Mouse (Mus musculus) heart, postnatal 0 days (tissue): Measurements from ENCODE around the gene Cyp2c55. TPM values are rescaled to one million over a fixed set of nuclear protein-coding genes. Genes with fewer than 3 reads are reported as not detected.

Experiments used
- ATAC-seq: fragments of 200-750 bp; cut with Nextera tagmentation; 2 replicates; pipeline ENCODE4 v1.8.0; 2017; ENCODE audit warnings: low read depth, moderate number of reproducible peaks, moderate library complexity; ENCODE audit not compliant: insufficient read depth
- DNase-seq: peaks from one replicate; pipeline ENCODE4 v3.0.0-alpha.2; 2016; ENCODE audit warnings: low spot score
- H3K27ac ChIP-seq: fragments of 300-500 bp; sonication (generic); 2 replicates; pipeline ENCODE4 v1.5.1; 2014; ENCODE audit warnings: low read depth, mild to moderate bottlenecking
- H3K27me3 ChIP-seq: fragments of 300-500 bp; sonication (generic); 2 replicates; pipeline ENCODE4 v1.6.1; 2014; ENCODE audit warnings: low read length, mixed read lengths; ENCODE audit not compliant: control insufficient read depth, insufficient read depth
- H3K36me3 ChIP-seq: fragments of 300-500 bp; sonication (generic); replicated peaks from 2 replicates; pipeline ENCODE4 v1.6.1; 2014; ENCODE audit warnings: low read length, mixed read lengths; ENCODE audit not compliant: control insufficient read depth, insufficient read depth
- H3K4me1 ChIP-seq: fragments of 300-500 bp; sonication (generic); 2 replicates; pipeline ENCODE4 v1.6.1; 2014; ENCODE audit warnings: antibody characterized with exemption; ENCODE audit not compliant: control insufficient read depth, insufficient read depth
- H3K4me2 ChIP-seq: fragments of 300-500 bp; sonication (generic); 2 replicates; pipeline ENCODE4 v1.6.1; 2014; ENCODE audit warnings: low read depth, mild to moderate bottlenecking, low read length, moderate library complexity
- H3K4me3 ChIP-seq: fragments of 300-500 bp; sonication (generic); 2 replicates; pipeline ENCODE4 v1.5.1; 2014; ENCODE audit warnings: low read depth, low read length
- H3K9ac ChIP-seq: fragments of 300-500 bp; sonication (generic); replicated peaks from 2 replicates; pipeline ENCODE4 v1.6.1; 2014; ENCODE audit warnings: low read depth, low read length, mixed read lengths
- H3K9me3 ChIP-seq: fragments of 300-500 bp; sonication (generic); replicated peaks from 2 replicates; pipeline ENCODE4 v1.6.1; 2016; ENCODE audit warnings: low read length; ENCODE audit not compliant: control insufficient read depth
- CTCF ChIP-seq: IDR thresholded peaks from 2 replicates; pipeline ENCODE4 v1.5.1; 2016; ENCODE audit warnings: antibody characterized with exemption, control low read depth, low read depth
- EP300 ChIP-seq: IDR thresholded peaks from 2 replicates; pipeline ENCODE4 v1.6.1; 2016; ENCODE audit warnings: antibody characterized with exemption, low read depth
- WGBS: fragments of 180-500 bp; shearing (Covaris S2); extraction: QIAGEN DNeasy Blood & Tissue Kit; methylation state at CpG from one replicate; pipeline ENCODE4 v1.1.7; 2014; 5-methylcytosine and 5-hydroxymethylcytosine counted together
- polyA plus RNA-seq: library from polyadenylated mRNA; unstranded; fragments of >200 nt; fragmentation: Nextera tagmentation; extraction: Ambion mirVana; gene quantifications from 2 replicates; pipeline ENCODE4 v1.2.1, GENCODE M21; 2015
- total RNA-seq: library from RNA; depleted of rRNA; stranded (reverse); fragments of >200 nt; gene quantifications from 2 replicates; pipeline ENCODE4 v1.2.3, GENCODE M21; 2014; ENCODE audit warnings: low replicate concordance; rRNA removed

Gene Cyp2c55
- total RNA-seq (not detected in 2 replicates), polyA plus RNA-seq (not detected in 2 replicates)

- Histone ChIP-seq H3K27me3 (no peaks in the 10 kb centered on the region), H3K36me3 (no peaks in the 10 kb centered on the region), H3K4me1 (no peaks in the 10 kb centered on the region), H3K9me3 (no peaks in the 10 kb centered on the region), H3K9ac (no peak within 1 kb of the TSS), H3K27ac (no peak within 1 kb of the TSS), H3K4me3 (no peak within 1 kb of the TSS), H3K4me2 (no peak within 1 kb of the TSS)
- TF ChIP-seq EP300, result no peak
- TF ChIP-seq CTCF, result no peak
- DNase-seq, result no peak
- no peak for ATAC-seq
Measured at GRCm38 (mm10) chr19:39006715-39007114, at the start of gene Cyp2c55. TSS of gene Cyp2c55 (plus strand) at chr19:39007019.

GRCm38 (mm10) chr19:38970741-38971140 lies 36.1 kb upstream of the Cyp2c55 start:
- Histone ChIP-seq H3K9ac (no peak overlapping the region), H3K9me3 (no peaks in the 10 kb centered on the region), H3K4me2 (no peak overlapping the region), H3K27ac (no peak overlapping the region), H3K4me1 (no peaks in the 10 kb centered on the region), H3K27me3 (no peaks in the 10 kb centered on the region), H3K4me3 (no peak overlapping the region), H3K36me3 (no peaks in the 10 kb centered on the region)
- ATAC-seq (peak; percentile 30; the same call in 1 of the 2 replicates), DNase-seq (peak; percentile 8)
- TF ChIP-seq CTCF, result no peak
- TF ChIP-seq EP300, result no peak
- WGBS, result 50% methylated on average over 6 of the region's 6 CpGs

GRCm38 (mm10) chr19:38972581-38972980 lies 34.2 kb upstream of the Cyp2c55 start:
- ATAC-seq (no peak), DNase-seq (no peak)
- no peak overlapping the region for H3K4me2 ChIP-seq

DNA sequence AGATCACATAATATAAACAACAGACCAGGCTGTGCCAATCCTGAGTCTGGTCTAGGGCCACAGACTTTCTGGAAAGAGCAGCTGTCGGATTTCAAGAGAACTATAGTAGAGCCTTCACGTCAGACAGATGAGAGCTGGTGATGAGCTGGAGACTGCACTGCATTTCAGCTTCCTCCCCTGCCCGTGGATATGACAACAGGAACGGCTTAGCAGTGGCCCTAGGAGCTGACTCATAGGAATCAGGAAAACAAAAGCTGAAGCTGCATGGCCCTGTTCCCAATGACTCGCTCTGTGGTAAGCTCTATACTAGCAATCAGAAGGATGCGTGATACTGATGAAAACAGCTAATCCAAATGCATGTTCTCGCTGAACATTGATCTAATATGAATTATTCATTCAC lies 33.2 kb upstream of the Cyp2c55 start:
- no peaks in the 10 kb centered on the region for H3K36me3 ChIP-seq
- ATAC-seq (peak; percentile 53; the same call in 1 of the 2 replicates), DNase-seq (peak; percentile 7)
- H3K27me3 ChIP-seq, result no peaks in the 10 kb centered on the region
- H3K4me2 ChIP-seq, result no peak overlapping the region
- no peaks in the 10 kb centered on the region for H3K4me1 ChIP-seq
- no peak overlapping the region for H3K4me3 ChIP-seq
- no peaks in the 10 kb centered on the region for H3K9me3 ChIP-seq
- H3K9ac ChIP-seq, result no peak overlapping the region
- no peak overlapping the region for H3K27ac ChIP-seq
- no peak for TF ChIP-seq EP300
- TF ChIP-seq CTCF, result no peak
- WGBS, result 42% methylated on average over 7 of the region's 7 CpGs

More at GRCm38 (mm10) chr19:38972581-38972980, 34.2 kb upstream of the Cyp2c55 start:
- no peaks in the 10 kb centered on the region for H3K9me3 ChIP-seq
- TF ChIP-seq EP300, result no peak
- TF ChIP-seq CTCF, result no peak
- H3K36me3 ChIP-seq, result no peaks in the 10 kb centered on the region
- 64% methylated on average over 5 of the region's 5 CpGs for WGBS
- no peaks in the 10 kb centered on the region for H3K4me1 ChIP-seq
- no peak overlapping the region for H3K27ac ChIP-seq
- H3K9ac ChIP-seq, result no peak overlapping the region
- no peaks in the 10 kb centered on the region for H3K27me3 ChIP-seq
- H3K4me3 ChIP-seq, result no peak overlapping the region

DNA sequence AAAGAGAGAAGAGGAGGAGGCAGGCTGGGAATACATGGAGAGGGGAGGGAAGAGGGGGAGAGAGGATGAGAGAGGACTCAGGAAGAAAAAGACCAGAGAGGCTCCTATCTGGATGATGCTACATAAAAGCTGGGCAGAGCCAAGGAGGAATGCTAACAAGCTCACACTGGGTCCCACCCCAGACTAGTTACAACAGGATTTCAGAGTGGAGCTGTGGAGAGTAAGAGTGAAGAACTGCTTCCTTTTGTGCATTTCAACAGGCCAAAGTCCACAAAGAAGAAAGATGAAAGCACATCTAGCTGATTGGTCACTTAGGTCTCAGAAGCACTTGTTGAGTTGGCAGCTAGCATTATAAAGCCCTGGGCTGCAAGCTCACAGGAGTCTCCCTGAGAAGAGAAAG lies 30.6 kb upstream of the Cyp2c55 start:
- DNase-seq, result no peak
- no peak overlapping the region for H3K4me3 ChIP-seq
- no peaks in the 10 kb centered on the region for H3K4me1 ChIP-seq
- no peak overlapping the region for H3K4me2 ChIP-seq
- no peaks in the 10 kb centered on the region for H3K36me3 ChIP-seq
- no peak overlapping the region for H3K9ac ChIP-seq
- no peak for ATAC-seq
- H3K27ac ChIP-seq, result no peak overlapping the region
- no peaks in the 10 kb centered on the region for H3K9me3 ChIP-seq
- no peaks in the 10 kb centered on the region for H3K27me3 ChIP-seq
- no peak for TF ChIP-seq CTCF

DNA sequence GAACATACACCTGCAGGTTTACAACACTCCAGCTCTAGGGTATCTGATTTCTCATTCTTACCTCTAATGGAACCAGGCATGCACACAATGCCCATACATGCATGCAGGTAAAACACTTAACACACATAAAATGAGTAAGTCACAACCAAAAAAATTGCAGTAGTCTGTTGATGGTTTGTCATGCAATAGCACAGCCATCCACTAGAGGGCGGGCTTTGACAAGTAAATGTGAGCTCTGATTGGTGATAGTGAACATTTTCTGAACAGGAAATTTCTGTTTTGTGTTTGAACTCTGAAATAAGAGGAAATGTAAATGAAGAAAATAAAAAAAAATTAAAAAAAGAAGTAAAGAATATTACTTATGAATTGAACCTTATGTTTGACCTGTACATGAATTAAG lies 24.9 kb upstream of the Cyp2c55 start:
- no peak overlapping the region for H3K4me3 ChIP-seq
- no peaks in the 10 kb centered on the region for H3K9me3 ChIP-seq
- H3K9ac ChIP-seq, result no peak overlapping the region
- no peak for TF ChIP-seq EP300
- peak; percentile 85 for TF ChIP-seq CTCF
- no peaks in the 10 kb centered on the region for H3K36me3 ChIP-seq
- no peak overlapping the region for H3K4me2 ChIP-seq
- no peak for ATAC-seq
- DNase-seq, result peak; percentile 39
- 0% methylated on average over 1 of the region's 1 CpGs for WGBS
- no peaks in the 10 kb centered on the region for H3K27me3 ChIP-seq
- H3K27ac ChIP-seq, result no peak overlapping the region
- H3K4me1 ChIP-seq, result no peaks in the 10 kb centered on the region
